Mouse (Mus musculus): Measurements from ENCODE around the gene Scfd2. TPM values are rescaled to one million over a fixed set of nuclear protein-coding genes. Genes with fewer than 3 reads are reported as not detected.
A peak's percentile ranks its signal among the peaks of the same experiment; 100 is the strongest.

The Scfd2 gene
- total and polyA plus RNA-seq, 2 experiments from 2014 or later = 17.5 to 33.2 TPM

DNA sequence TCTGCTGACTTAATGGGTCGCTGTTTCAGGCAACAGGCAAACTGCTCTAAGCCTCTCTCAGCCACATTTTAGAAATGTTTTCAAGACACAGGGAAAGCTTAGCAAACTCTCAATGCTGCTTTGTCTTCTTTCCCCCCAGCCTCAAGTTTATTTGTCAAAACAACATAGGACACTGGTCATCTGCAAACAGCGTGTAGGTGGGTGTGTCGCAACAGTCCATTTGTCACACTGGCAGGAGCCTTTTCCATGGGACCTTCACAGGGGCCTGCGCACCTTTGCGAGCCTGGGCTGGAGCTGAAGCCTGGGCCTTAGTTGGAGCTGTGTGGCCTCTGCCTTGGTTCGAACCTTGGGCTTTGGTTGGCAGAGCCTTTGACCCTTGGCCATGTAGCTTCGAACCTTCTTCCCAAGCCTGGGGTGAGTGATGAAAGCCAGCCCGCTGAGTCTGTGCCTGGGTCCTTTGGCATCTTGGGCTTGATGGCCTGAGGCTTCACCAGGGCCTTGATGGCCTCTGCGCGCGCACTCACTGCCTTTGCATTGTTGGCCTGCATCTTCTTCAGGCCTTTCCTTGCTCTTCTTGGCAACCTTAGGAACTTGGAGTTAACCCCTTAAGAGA, 215.1 kb downstream of the Scfd2 start:
- no peaks in the 10 kb centered on the region for H3K9me3 ChIP-seq (ENCODE audit: low read length)
- TF ChIP-seq CTCF (IDR thresholded peaks at IDR 0.05) = no peak
- H3K4me3 ChIP-seq (ENCODE audit: low read depth, low read length) = no peak overlapping the region
- no peaks in the 10 kb centered on the region for H3K36me3 ChIP-seq (ENCODE audit: insufficient read depth, low read length)
- H3K4me1 ChIP-seq (ENCODE audit: insufficient read depth, low read length) = no peaks in the 10 kb centered on the region
- H3K27ac ChIP-seq (ENCODE audit: low read depth, low read length) = no peak overlapping the region
- no peak overlapping the region for H3K9ac ChIP-seq (replicated peaks; ENCODE audit: low read length, poor library complexity, severe bottlenecking)
- no peak for ATAC-seq (ENCODE audit: low FRiP score)
- H3K4me2 ChIP-seq (ENCODE audit: low read depth, low read length, poor library complexity, severe bottlenecking) = no peak overlapping the region
- WGBS = 95% methylated on average over 11 of the region's 11 CpGs
- DNase-seq (ENCODE audit: low spot score) = no peak
- H3K27me3 ChIP-seq (ENCODE audit: insufficient read depth, low read length) = 0 out of 2 replicates have a peak, but pooled peaks cover 5% of the 10 kb centered on the region

DNA sequence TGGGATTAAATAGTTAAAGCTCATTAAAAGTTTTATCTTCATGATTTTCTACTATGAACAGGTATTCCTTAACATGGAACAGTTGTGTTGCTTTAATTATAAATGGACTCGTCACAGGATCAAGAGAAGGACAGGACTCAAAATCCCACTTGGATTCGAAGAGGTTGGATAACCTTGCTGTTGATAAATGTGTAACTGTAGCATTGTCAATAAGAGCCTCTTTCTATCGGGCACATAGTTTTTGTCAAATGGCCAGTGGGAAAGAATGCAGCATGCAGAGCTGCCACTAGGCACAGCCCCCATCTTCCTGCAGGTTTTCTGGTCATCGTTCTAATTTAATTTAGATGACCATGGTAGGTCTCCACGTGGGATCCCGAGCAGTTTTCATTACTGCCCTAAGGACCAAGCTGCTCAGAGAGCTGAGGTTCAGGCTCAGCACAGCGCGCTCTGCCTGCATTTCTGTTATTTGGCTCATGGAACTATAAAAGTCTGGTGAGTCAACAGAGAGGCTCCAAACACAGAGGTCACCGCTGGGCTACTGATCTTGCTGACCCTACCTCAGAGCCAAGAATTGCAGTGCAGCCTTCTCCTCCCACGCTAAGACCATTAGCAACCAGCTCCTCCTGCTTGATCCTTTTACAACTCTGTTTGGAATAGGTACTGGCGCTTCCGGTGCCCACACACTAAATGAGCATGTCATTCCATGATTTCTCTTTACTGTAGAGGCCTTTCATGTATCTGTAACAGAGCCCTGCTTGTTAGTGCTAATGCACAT, 215.9 kb downstream of the Scfd2 start:
- no peaks in the 10 kb centered on the region for H3K9me3 ChIP-seq (ENCODE audit: low read length)
- H3K4me2 ChIP-seq (ENCODE audit: low read depth, low read length, poor library complexity, severe bottlenecking) = no peak overlapping the region
- no peak overlapping the region for H3K27ac ChIP-seq (ENCODE audit: low read depth, low read length)
- 0 out of 2 replicates have a peak, but pooled peaks cover 5% of the 10 kb centered on the region for H3K27me3 ChIP-seq (ENCODE audit: insufficient read depth, low read length)
- H3K4me3 ChIP-seq (ENCODE audit: low read depth, low read length) = no peak overlapping the region
- no peak for ATAC-seq (ENCODE audit: low FRiP score)
- no peak for TF ChIP-seq CTCF (IDR thresholded peaks at IDR 0.05)
- WGBS = 69% methylated on average over 12 of the region's 12 CpGs
- no peaks in the 10 kb centered on the region for H3K4me1 ChIP-seq (ENCODE audit: insufficient read depth, low read length)
- no peak for DNase-seq (ENCODE audit: low spot score)
- H3K9ac ChIP-seq (replicated peaks; ENCODE audit: low read length, poor library complexity, severe bottlenecking) = no peak overlapping the region
- no peaks in the 10 kb centered on the region for H3K36me3 ChIP-seq (ENCODE audit: insufficient read depth, low read length)

DNA sequence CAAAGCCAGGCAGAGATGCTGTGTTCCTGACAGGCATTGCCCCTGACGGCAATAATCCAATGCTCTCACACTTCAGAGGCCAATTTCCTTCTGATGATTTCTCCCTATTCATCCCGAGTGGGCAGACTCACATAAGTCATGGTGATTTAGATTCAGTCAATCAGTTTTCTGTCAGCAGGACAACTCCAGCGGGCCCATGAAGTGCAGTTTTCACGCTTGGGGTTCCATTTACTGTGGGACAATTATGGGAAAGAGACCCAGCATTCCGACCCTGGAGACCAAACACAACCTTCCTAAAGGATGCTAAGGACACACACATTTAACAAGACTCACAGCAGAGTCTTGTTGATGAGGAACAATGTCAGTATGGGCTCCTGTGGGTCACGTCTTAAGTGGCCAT, 217.1 kb downstream of the Scfd2 start:
- Histone ChIP-seq H3K4me3 (ENCODE audit: low read depth, low read length) (no peak overlapping the region), H3K27ac (ENCODE audit: low read depth, low read length) (no peak overlapping the region), H3K27me3 (ENCODE audit: insufficient read depth, low read length) (0 out of 2 replicates have a peak, but pooled peaks cover 5% of the 10 kb centered on the region), H3K9ac (replicated peaks; ENCODE audit: low read length, poor library complexity, severe bottlenecking) (no peak overlapping the region), H3K9me3 (ENCODE audit: low read length) (no peaks in the 10 kb centered on the region), H3K4me2 (ENCODE audit: low read depth, low read length, poor library complexity, severe bottlenecking) (no peak overlapping the region), H3K4me1 (ENCODE audit: insufficient read depth, low read length) (no peaks in the 10 kb centered on the region), H3K36me3 (ENCODE audit: insufficient read depth, low read length) (no peaks in the 10 kb centered on the region)
- ATAC-seq (ENCODE audit: low FRiP score) (no peak), DNase-seq (ENCODE audit: low spot score) (peak; percentile 24)
- 50% methylated on average over 6 of the region's 6 CpGs for WGBS
- TF ChIP-seq CTCF (IDR thresholded peaks at IDR 0.05) = no peak

DNA sequence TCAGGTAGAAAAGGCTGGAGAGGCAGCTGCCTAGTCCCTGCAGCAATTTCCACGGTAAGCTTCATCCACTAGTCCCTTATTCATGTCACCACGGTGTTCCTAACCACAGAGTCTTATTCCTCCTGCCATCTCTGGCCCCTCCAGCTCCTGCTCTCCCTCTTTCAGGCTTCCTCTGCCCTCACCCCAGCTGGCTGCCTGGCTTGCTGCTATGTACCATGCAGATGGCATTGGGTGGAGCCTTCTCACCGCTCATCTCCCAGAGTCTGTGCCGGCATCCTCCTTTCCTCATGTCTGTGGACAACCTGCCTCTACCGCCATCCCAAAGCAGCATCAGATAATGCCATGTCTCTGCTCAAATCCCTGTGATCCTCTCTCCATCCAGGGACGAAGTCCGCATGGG, 218.0 kb downstream of the Scfd2 start:
- Histone ChIP-seq H3K9me3 (ENCODE audit: low read length) (no peaks in the 10 kb centered on the region), H3K27me3 (ENCODE audit: insufficient read depth, low read length) (0 out of 2 replicates have a peak, but pooled peaks cover 5% of the 10 kb centered on the region), H3K4me3 (ENCODE audit: low read depth, low read length) (no peak overlapping the region), H3K27ac (ENCODE audit: low read depth, low read length) (no peak overlapping the region), H3K36me3 (ENCODE audit: insufficient read depth, low read length) (no peaks in the 10 kb centered on the region), H3K4me1 (ENCODE audit: insufficient read depth, low read length) (no peaks in the 10 kb centered on the region), H3K4me2 (ENCODE audit: low read depth, low read length, poor library complexity, severe bottlenecking) (no peak overlapping the region), H3K9ac (replicated peaks; ENCODE audit: low read length, poor library complexity, severe bottlenecking) (no peak overlapping the region)
- no peak for ATAC-seq (ENCODE audit: low FRiP score)
- no peak for TF ChIP-seq CTCF (IDR thresholded peaks at IDR 0.05)
- no peak for DNase-seq (ENCODE audit: low spot score)
- 88% methylated on average over 7 of the region's 7 CpGs for WGBS

DNA sequence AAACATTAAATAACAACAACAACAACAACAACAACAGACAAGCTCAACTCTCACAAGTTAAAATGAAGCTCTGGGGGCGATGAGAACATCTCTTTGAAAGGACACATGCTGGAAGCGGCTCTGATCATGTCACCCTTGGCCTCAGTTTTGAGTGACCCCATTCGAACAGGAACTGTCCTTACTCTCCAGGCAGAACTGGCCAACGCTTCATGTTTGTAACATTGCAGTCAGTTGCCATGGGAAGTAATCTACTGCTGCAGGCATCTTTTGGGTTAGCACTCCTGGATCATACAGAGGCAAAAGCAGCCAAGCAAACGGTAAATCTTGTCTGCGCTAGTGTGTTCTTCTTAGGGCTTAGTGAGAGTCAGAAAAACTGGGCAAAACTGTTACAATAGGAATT, 219.7 kb downstream of the Scfd2 start:
- Histone ChIP-seq H3K9me3 (ENCODE audit: low read length) (no peaks in the 10 kb centered on the region), H3K9ac (replicated peaks; ENCODE audit: low read length, poor library complexity, severe bottlenecking) (no peak overlapping the region), H3K4me2 (ENCODE audit: low read depth, low read length, poor library complexity, severe bottlenecking) (no peak overlapping the region), H3K36me3 (ENCODE audit: insufficient read depth, low read length) (no peaks in the 10 kb centered on the region), H3K4me1 (ENCODE audit: insufficient read depth, low read length) (no peaks in the 10 kb centered on the region), H3K27me3 (ENCODE audit: insufficient read depth, low read length) (0 out of 2 replicates have a peak, but pooled peaks cover 5% of the 10 kb centered on the region), H3K27ac (ENCODE audit: low read depth, low read length) (no peak overlapping the region), H3K4me3 (ENCODE audit: low read depth, low read length) (no peak overlapping the region)
- DNase-seq (ENCODE audit: low spot score) = no peak
- no peak for ATAC-seq (ENCODE audit: low FRiP score)
- no peak for TF ChIP-seq CTCF (IDR thresholded peaks at IDR 0.05)
- 21% methylated on average over 6 of the region's 6 CpGs for WGBS

DNA sequence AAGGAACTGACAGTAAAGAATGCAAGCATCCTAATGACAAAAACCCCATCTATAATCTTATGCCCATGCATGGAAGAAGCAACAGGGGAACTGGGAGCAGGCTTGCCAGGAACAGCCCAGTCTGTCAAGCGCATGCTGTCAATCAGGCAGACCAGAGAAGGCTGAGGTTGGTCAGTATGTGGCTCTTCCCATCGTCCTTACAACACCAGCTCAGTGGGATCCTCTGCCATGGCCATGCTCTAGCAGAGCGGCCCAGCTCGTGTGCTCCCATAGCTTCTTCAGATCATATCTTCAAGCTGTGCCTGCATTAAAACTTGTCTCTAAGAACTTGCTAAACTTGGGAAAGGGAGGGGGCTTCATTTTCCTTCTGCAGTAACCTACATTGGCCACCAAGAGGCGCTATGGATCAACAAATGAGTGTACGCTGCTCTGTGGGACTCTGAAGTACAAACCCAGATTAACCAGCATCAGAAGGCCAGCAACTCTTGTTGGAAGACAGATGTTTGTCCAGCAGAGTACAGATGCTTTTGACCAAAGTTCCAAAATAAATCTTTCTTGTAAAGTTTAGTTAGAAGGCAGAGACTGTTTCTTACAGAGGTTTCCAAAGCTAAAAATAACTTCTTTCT, 220.2 kb downstream of the Scfd2 start:
- Histone ChIP-seq H3K4me3 (ENCODE audit: low read depth, low read length) (no peak overlapping the region), H3K36me3 (ENCODE audit: insufficient read depth, low read length) (no peaks in the 10 kb centered on the region), H3K9me3 (ENCODE audit: low read length) (no peaks in the 10 kb centered on the region), H3K27me3 (ENCODE audit: insufficient read depth, low read length) (0 out of 2 replicates have a peak, but pooled peaks cover 5% of the 10 kb centered on the region), H3K27ac (ENCODE audit: low read depth, low read length) (no peak overlapping the region), H3K9ac (replicated peaks; ENCODE audit: low read length, poor library complexity, severe bottlenecking) (no peak overlapping the region), H3K4me1 (ENCODE audit: insufficient read depth, low read length) (no peaks in the 10 kb centered on the region), H3K4me2 (ENCODE audit: low read depth, low read length, poor library complexity, severe bottlenecking) (no peak overlapping the region)
- ATAC-seq (ENCODE audit: low FRiP score) = no peak
- 31% methylated on average over 6 of the region's 6 CpGs for WGBS
- peak; percentile 85 for DNase-seq (ENCODE audit: low spot score)
- peak; percentile 95 for TF ChIP-seq CTCF (IDR thresholded peaks at IDR 0.05)

Data from midbrain, postnatal 0 days (tissue).